Mouse (Mus musculus) fat pad, adult 2 months (tissue): Measurements from ENCODE around the gene Ell2.

Experiments used
- DNase-seq: peaks from one replicate; pipeline ENCODE4 v3.0.0-alpha.2; 2011; ENCODE audit warnings: low read depth, low spot score; ENCODE audit errors: extremely low read depth

The Ell2 gene

DNA sequence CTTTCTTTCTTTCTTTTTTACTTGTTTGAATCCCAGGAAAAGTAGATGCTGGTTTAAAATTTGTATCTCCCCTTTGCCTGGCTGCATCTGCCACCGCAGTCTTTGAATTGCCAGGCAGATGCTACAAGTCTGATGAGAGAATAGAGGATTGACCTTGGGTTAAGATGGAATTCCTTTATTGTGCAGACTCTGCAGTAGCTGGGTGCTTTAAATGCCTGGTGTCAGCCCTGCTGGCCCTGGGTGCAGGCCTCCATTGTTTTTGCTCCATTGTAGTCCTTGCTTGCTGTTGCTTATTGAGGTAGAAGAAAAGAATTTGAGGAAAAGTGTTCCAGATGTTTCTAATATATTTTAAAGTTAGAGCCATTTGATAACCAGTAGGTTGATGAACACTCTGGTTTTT, 59.2 kb downstream of the Ell2 start:
- no peak for DNase-seq

DNA sequence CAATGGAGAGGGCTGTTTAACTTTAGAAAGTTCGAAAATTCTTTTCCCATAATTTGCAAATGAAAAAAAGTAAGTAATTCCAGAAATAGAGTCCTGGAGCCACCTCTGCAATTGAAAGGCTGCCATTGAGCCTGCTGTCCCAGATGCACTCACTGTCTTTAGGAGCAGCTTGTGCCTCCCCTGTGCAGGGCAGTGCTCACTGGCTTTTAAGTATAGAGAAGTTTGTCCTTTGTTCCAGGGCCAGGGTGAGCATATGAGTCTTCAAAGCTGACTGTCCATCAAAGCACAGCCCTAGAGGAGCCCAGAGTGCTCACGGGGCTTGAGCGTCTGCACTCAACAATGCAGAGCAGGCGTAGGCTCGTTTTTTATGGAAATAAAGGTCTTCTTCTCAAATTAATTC, 59.7 kb downstream of the Ell2 start:
- no peak for DNase-seq

DNA sequence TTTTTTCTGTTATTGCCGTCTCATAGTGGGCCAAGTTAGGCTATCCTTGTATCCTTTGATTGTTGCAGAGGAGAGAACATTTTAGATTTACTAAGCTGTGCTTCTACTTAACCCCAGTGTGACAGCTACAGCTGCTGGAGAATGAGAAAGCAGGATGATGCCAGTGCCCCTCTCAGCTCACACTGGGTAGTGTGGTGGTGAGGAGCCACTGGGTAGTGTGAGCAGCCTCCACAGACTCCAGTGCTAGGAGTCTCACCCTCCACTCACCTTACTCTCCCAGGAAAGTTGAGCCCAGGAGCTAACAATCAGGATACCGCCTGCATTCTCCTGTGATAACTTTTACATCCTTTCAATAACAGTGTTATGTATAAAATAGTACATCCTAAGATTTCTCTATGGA, 60.4 kb downstream of the Ell2 start:
- no peak for DNase-seq

DNA sequence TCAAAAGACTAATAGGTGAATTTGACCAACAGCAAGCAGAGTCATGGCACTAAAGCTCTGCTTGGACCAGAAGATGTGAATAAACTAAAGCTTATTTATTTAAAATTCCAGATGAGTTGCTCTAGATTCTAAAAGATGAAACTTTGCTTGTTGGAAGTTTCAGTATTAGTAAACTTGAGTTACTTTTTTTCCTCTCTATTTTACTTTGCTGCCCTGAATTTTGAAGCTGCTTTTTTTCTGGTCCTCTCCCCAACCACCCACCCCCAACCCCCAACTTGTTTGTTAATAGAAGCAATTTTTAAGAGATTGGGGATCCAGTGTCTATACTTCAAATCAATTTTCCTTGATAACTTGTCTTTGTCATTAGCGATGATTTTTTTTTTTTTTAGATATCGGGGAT, 64.2 kb downstream of the Ell2 start:
- DNase-seq, result no peak

DNA sequence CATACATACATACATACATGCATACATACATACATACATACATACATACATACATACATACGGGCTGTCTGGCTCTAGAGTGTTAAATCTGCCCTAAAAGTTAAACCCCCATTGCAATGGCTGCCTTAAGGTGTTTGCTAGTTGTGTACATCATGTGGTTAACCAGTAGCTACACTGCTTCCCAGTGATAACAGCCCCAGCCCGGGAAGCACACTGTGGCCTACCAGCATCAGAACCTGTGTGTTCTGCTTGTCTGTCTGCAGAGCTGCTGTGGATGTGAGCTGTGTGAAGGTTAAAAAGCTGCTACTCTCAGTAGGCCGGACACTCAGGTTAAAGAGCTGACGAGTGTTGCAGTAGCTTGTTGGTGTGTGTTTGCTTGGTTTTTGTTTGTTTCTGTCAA, 64.8 kb downstream of the Ell2 start:
- no peak for DNase-seq

DNA sequence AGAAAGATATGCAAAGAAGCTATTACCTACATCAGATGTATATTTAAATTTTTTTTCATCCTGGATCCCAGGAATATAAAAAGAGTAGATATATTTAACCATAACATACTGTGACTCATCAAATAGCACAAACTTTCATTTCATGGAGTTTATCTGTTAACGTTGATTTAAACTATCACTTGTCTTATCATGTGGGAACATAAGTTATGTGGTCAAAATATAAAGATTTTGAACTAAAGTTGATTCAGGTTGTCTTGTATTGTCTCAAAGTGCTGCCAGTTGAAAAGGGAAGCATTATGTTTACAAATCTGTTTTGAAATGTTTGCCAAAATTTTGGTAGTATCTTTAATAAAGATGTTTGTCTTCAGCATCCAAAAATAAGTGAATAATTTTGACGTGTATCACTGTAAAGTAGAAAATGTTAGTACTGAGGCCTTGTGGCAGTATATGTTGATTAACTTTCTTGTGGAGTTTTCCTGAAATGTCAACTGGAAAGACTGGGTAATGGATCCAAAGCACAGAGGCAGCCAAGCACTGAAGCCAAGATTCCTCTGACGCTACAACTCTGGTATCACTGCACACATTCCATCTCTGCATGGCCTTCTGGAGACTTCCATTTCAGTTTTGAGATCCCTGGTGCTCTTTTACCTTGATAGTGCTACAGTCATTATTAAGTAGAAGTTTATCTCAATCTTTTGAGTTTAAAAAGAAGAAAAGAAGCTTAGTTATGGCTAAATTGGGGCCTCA, 65.6 kb downstream of the Ell2 start:
- DNase-seq, result no peak

DNA sequence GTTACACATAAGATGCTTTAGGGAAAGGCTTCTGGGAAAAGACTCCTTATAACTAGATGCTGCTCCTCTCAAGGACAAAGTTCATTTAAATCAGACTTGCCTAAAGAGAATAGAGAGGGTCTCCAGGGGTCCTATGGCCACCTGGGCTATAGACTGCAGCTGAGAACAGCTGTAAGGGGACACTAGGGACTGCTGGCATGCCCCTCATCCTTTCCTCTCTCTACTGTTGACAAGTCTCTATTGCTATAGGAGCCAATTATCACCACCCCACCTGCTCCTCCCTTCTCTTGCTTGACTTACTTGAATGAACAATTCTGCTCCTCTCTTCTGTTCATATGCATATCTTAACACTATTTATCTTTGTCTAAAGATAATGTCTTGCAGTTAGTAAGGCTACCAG, 69.4 kb downstream of the Ell2 start:
- DNase-seq, result no peak

DNA sequence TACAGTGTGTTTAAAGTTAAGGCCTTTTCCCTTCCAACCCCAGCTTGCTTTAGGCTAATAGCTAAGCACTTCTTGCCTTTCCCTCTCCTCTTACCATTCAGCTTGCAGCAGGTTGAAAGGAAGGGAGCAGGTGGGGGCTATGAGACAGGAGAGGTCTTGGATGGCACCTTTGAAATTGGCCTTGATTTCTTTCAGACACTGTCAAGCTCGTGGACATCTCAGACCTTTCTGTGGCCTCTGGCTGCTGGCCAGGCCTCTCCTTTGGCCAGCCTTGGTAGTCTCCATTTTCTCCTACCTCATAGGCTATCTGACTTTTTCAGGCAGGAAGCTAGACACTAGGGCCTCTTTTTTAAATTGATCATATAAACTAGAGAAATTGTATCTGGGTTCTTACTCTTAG, 70.1 kb downstream of the Ell2 start:
- no peak for DNase-seq

DNA sequence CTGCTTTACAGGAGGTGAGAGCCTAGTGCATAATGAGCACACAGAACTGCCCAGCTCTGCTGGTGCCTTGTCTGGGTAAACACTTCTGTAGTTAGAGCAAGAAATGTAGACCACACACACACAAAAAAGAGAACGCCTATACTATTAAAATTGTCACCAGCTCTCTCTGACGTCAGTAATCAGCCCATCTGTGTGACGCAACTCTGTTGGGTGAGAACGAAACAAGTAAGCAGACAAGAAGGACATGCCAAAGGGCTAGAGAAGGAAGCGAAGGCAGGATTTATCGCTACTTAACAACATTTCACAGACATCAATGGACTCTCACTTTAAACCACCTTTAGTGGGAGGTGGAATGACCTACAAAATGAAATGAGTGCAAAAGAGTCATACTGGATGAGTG, 71.6 kb downstream of the Ell2 start:
- DNase-seq, result no peak

DNA sequence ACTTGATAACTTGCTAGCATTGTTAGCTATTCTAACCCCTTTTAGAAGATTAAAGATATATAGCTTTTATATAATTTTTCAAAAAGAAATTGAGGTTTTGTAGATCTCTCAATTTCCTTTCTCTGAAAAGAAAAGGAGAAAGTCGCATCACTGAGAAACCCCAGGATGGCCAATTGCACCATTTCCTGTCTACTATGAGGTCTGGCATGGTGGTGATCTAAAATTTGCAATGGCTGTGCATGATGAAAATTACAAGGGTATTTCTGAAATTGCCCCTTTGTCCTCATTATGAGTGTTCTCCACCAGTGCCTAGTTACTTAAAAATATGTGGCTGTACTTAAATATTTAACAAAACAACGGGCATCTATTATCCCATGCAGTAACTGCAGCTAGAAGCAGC, 72.6 kb downstream of the Ell2 start:
- DNase-seq, result no peak

DNA sequence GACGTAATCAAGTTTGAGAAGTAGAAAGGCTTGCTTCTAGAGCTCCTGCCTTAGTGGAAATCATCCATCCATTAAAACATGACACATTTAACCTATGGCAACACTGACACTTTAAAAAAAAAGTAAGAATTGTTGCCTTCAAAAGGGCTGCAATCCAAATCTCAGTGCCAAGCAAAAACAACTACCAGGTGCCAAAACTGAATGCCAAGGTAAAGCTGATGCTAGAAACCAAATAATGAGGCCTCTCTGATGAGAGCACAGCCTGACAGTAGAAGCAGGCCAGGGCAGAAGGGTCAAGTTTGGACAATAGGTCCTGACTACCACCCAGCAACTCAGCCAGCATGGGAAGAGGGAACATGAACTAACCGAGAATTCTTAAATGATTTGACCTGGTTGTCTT, 73.5 kb downstream of the Ell2 start:
- DNase-seq, result no peak

DNA sequence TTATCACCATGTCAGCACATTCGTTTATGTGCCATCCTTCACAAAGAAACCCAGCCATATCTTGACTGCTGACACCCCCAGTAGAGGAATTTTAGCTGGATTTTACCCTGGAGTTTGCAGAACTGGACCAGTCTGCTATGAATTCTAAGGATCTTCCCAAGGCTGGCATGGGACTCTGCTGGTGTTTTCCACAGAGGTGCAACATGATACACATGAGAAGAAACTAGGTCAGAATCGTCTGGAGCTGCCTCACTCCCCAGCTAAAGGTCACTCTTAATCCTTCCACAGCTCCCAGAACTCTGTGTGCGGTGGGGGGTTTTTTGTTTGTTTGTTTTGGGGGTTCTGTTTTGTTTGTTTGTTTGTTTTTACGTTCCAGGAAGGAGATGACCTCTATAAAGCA, 79.2 kb downstream of the Ell2 start:
- DNase-seq, result no peak

DNA sequence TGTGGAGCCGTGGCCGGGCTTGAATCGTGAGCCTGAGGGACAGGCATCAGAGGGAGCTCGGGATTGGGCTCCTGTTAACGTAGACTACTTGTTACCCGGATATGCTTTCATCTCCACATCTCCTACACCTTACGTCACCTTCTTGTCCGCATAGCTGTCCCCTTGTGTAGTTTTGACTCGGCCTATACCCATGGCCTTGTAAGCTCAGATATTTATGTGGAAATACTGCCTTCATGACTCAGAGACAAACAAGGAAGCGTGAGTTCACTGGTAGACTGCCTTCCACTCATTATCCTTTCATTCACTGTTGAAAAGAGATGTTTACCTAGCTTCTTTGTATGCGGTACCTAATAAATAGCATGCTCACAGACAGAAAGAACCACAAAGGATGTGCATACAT, 79.7 kb downstream of the Ell2 start:
- DNase-seq, result no peak

DNA sequence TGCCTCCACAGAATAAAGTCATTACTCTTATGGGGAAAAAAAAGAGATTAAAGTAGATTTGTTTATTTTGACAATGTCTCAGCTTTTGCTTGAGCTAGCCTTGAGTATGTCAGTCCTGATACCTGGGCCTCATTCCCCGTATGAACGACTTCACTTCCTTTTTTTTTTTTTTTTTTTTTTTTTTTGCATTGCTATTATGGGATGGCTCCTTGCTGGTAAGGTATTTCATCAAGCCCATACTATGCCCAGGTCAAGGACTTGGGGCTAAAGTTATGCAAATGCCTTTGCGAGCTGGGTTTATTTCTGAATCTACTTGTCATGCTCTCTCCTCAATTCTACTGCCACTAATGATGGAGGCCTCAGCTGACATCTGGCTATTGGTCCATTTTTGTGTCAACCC, 80.8 kb downstream of the Ell2 start:
- DNase-seq, result no peak

DNA sequence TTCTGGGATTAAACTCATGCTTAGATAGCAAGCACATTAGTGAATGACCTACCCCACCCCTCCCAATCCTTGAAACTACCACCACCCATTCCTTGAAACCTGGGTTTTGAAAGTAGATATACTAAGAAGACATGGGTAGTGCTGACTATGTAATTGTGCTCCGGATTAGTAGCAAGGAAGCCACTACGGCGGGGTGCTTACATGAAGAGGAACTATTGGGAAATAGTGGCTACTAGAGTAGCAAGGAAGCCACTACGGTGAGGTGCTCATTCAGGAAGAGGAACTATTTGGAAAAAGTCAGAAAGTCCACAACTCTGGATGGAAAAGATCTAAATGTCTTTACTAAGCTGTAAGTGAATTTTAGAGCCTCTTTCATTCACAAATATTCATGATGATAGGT, 81.6 kb downstream of the Ell2 start:
- no peak for DNase-seq

DNA sequence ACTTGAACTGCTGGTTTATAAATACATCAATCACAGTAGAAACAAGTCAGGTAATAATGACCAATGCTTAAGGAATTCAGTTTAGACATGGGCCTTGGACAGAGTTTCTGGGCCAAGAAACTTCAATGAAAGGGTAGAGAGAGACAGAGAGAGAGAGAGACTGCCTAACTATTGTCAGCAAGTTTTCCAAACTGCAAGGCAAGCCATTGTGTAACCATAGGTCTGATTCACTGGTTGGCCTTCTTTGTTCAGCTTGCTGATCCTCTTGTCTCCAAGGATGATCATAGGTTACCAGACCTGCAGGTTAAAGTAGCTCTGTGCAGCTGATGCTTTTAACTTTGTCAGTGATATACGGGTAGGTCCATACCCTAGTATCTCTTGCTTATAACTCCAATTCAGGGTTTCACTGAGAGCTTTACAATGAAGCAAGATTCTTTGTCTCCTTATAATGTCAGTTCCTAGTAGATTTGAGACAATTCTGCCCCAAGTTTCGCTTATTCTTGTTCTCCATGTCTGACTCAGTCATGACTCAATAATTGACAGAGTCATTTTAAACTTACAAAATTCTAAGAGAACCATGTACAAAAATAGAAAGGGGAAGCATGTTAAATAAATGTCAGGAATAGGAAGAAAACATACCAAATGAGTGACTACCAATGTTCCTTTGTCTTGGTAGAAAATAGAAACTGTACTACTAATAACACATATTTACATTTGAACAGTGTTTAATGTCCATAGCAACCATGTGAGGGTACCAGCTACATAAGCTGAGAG, 82.7 kb downstream of the Ell2 start:
- DNase-seq, result no peak

DNA sequence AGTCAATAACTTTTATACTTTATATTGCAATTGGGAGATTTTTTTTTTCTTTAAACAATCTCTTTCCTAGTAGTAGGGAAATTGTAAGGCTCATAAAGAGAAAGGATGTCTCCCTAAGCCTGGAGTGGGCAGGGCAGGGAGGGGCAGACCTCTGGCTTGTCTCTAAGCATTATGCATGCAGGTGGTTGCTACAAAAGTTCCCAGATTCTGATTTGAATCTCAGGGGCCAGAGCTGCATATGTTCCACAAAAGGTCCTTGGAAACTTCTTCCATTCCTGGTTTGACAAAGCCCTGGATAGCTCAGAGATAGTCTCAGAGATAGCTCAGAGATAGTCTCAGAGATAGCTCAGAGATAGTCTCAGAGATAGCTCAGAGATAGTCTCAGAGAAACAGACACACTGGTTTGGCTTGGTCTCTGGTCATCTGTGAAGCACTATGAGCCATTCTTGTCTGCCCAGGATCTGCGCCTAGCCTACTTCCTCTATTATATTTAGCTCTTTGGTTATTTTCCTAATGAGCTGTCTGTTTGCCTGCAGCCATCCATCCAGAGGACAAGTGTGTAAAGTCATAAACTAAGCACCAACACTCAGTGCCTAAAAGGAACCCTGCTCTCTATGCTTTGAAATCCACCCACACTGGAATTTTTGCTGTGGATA, 84.1 kb downstream of the Ell2 start:
- DNase-seq, result no peak

DNA sequence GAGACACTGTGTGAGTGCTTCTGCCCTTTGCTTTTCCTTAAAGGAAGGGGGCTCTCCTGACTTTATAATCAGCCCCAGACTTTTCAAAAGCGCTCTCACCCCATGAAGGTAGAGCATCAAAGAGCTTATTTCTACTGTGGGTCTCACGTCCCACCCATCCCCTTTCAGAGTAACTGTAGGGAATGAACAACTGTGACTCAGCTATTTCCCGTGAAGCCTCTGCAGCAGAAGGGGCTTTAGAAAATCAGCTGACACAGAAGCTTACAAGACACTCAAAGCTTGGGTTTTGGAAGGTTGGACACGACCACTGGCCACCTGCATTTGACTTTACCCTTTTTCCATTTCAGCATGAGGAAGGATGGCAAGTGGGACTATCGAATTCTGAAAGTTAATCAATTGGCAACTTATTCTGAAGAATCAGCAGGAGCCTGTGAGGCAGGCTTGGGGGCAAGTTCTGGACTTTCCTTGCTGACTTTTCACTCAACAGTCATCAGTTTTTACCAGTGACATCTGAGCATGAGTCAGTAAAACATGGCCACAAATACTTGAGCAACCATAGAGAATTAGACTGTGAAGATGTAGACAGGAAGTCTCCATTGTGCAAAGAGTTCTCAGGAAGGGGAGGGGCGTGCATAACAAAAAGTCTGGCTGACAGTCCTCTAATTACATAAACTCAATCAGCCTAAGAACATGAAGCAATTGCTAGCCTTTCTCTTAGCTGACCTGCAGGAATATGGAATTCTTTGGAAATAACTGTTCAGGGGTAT, 87.5 kb downstream of the Ell2 start:
- DNase-seq, result no peak

DNA sequence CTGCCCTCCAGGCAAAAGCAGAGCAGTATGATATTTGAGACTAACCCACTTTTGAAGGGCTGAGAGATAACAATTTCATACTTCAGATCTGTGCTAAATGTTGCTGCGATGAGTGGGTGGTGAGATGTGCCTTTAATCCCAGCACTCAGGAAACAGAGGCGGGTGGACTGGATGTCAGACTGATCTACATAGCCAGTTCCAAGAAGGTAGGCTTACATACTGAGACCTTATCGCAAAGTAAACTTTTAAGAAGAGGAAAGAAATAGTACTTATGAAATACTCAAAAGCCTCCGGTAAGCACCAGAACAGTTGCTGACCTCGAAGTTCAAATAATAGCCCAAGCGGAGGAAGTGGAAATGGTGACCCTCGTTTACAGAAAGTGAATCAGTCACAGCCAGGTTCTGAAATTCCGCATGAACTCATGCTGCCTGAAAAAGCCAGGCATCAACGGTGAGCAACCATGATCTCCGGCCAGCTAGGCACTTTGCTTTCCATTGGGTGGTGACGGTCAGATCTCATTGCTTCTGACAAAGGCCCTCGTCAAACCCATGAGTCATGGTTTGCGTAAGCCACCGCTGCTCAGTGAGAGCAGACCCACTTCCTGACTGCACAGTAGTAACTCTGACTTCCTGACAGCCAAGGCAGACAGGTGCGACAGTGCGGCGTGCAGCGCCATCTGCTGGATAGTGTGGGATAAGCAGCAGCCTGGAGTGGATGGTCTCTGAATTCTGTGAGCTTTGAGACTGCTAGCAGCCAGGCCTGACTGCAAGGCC, 91.0 kb downstream of the Ell2 start:
- no peak for DNase-seq

DNA sequence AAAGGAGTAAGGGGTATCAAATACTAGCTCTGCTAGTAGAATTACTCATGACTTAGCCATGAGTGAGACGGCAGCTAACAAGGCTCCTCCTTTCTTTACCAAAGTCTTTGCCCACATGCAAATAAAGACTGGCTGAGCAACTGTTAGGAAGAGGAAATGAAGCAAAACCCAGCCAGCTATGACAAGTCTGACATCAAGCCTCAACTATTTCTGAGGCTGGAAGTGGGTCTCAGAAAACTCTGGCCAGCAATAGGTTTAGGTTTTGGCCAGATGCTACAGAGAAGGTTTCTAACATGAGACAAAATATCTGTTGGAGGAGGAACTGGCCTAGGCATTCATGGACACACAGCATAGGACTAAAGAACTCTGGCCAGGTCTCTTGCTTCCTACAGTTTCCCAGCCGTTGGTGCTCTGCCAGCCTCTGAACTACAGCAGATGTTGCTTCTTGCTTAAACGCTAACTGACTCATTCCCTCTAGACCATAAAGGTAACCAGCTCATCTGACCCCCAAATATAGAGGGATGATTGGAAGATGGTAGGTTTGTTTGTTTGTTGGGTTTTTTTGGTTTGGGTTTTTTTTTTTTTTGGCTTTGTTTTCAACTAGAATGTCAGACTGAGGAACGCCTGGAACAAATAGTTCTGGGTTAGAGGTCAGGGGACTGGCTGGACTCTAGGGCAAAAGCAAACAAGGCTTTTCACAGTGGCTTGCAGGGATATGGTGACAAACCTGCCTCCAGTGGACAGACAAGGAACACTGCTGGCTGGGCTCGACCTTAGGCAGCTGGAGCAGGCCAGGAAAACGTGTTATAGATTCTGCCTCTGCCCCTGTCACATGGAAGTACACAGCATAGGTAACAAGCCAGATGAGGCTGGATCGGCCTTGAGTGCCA, 92.1 kb downstream of the Ell2 start:
- DNase-seq, result no peak
